Mouse (Mus musculus): Measurements from ENCODE around the gene Rpl18.

Rpl18 gene

GRCm38 (mm10) chr7:45713881-45714520 lies 1.3 kb upstream of the Rpl18 start:
- DNase-seq (ENCODE audit: low read depth) = no peak

- DNase-seq (ENCODE audit: low read depth) = no peak
These were observed 597 bp upstream of the Rpl18 start for GRCm38 (mm10) chr7:45714630-45715089.

- DNase-seq (ENCODE audit: low read depth) = no peak
These were observed 643 bp downstream of the Rpl18 start for GRCm38 (mm10) chr7:45715741-45716459.

GRCm38 (mm10) chr7:45716460-45716857 lies 1.2 kb downstream of the Rpl18 start:
- DNase-seq (ENCODE audit: low read depth) = no peak

- no peak for DNase-seq (ENCODE audit: low read depth)
These were observed 2.0 kb downstream of the Rpl18 start for GRCm38 (mm10) chr7:45716952-45717917.

GRCm38 (mm10) chr7:45717918-45718297 lies 2.7 kb downstream of the Rpl18 start, which contains the start of gene Sphk2:
Gene Sphk2, minus strand, starts transcription at chr7:45718002.
- peak; percentile 98 for DNase-seq (ENCODE audit: low read depth)

GRCm38 (mm10) chr7:45718331-45718730 lies 3.1 kb downstream of the Rpl18 start:
- DNase-seq (ENCODE audit: low read depth) = no peak

- no peak for DNase-seq (ENCODE audit: low read depth)
These were observed 3.9 kb downstream of the Rpl18 start for GRCm38 (mm10) chr7:45719180-45719579.

GRCm38 (mm10) chr7:45719738-45720412 lies 4.6 kb downstream of the Rpl18 start:
- DNase-seq (ENCODE audit: low read depth) = no peak

- no peak for DNase-seq (ENCODE audit: low read depth)
These were observed 5.4 kb downstream of the Rpl18 start, which contains the start of gene Fam83e for GRCm38 (mm10) chr7:45720413-45721233. Gene Fam83e, plus strand, starts transcription at chr7:45721212.

GRCm38 (mm10) chr7:45721234-45721571 lies 5.9 kb downstream of the Rpl18 start:
- no peak for DNase-seq (ENCODE audit: low read depth)

- no peak for DNase-seq (ENCODE audit: low read depth)
These were observed 6.5 kb downstream of the Rpl18 start for GRCm38 (mm10) chr7:45721642-45722347.

GRCm38 (mm10) chr7:45722348-45722713 lies 7.1 kb downstream of the Rpl18 start:
- DNase-seq (ENCODE audit: low read depth) = no peak

- no peak for DNase-seq (ENCODE audit: low read depth)
These were observed 8.0 kb downstream of the Rpl18 start for GRCm38 (mm10) chr7:45723301-45723700.

GRCm38 (mm10) chr7:45723781-45724180 lies 8.5 kb downstream of the Rpl18 start:
- no peak for DNase-seq (ENCODE audit: low read depth)

GRCm38 (mm10) chr7:45725151-45725550 lies 9.9 kb downstream of the Rpl18 start:
- DNase-seq (ENCODE audit: low read depth) = no peak

- DNase-seq (ENCODE audit: low read depth) = no peak
These were observed 10.5 kb downstream of the Rpl18 start, which contains the start of gene Spaca4 for GRCm38 (mm10) chr7:45725713-45726112. Gene Spaca4, minus strand, starts transcription at chr7:45725813.

GRCm38 (mm10) chr7:45726419-45726818 lies 11.2 kb downstream of the Rpl18 start:
- DNase-seq (ENCODE audit: low read depth) = no peak

- no peak for DNase-seq (ENCODE audit: low read depth)
These were observed 12.4 kb downstream of the Rpl18 start for GRCm38 (mm10) chr7:45727625-45728024.

GRCm38 (mm10) chr7:45730727-45731431 lies 15.6 kb downstream of the Rpl18 start:
- DNase-seq (ENCODE audit: low read depth) = no peak

Data from c-Kit-positive CD71-negative TER-119-negative erythroid progenitor cells, embryonic 14.5 days (primary cell).